Mouse (Mus musculus): Measurements from ENCODE around the gene Ece2.
"Not testable (repeated sequence)": the region's sequence is repeated elsewhere in the genome, so short reads cannot be mapped to it uniquely, and the experiment has no call there.

The Ece2 gene

DNA sequence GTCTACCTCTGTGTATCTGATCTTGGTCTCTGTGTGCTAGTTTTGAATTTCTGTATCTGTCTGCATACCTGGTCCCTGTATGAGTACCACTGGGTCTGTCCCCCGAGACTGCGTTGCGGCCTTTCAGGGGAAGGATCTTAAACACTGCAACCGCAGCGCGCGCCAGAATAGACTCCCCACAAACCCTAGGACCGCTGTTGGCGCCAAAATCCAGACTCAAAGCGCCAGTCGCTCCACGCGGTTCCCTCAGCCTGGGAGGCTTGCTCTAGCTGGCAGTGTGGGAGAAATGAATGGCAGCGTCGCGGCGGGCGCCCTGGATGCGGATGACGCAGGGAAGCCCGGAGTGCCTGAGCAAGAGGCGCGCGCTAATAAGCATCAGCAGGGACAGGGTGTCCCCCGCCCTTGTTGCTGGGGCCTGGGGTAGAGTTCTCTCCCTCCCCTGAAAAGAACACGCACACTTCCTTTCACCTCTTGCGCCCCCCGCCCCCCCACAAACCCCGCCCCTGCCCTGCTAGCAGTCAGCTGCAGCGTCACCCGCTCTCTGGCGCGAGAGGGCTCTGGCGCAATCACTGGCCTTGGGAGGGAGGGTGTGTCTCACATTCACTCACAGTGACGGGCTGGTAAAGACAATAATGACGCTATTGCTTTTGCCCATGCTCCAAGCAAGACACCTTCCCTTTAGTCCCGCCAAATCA lies 7.5 kb upstream of the Ece2 start:
- DNase-seq (ENCODE audit: low spot score in 2 of 2), result peak; percentile 51 to 53

DNA sequence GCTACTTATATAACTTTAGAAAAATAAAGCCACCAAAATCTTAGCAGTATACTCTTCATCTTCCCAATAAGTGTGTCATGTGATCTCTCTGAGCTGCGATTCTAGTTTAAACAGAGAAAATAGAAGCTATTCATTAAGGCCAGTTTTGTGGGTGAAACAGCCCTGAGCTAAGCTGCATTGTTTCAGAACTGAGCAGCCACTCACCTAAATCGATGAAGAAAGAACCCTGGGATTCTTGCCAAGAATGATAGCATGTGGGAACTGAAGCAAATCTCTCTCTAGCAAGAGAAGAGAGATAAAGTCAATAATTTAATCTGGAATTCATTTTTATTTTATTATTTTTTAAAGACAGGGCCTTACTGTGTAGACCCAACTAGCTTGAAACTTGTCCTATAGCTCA lies 6.4 kb upstream of the Ece2 start:
- DNase-seq (ENCODE audit: low spot score in 2 of 2), result no peak

DNA sequence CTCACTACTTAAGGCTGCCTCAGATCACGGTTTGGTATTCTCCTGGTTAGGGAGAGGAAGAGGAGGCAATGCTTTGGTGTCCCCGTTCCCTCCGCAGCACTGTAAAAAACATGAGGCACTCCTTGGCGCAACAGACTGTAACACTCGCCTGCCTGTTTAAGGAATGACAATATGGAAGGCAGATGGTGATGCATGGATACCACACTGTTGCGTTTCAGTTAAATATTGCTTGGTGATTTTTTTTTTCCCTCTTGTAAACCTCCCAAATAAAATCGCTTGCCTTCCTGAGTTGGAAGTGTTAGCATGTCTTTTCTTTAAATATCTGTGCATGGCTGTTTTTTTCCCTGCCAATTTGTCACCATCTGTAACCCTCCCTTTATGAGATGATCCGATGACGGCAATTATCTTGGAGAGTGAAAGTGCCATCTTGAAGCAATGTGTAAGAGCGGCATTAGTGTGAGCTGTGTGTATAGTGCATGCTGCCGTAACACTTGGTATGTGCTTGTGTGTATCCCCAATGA lies 697 bp upstream of the Ece2 start:
- DNase-seq (ENCODE audit: low spot score in 2 of 2), result peak in 1 of 2 experiments; percentile 30

DNA sequence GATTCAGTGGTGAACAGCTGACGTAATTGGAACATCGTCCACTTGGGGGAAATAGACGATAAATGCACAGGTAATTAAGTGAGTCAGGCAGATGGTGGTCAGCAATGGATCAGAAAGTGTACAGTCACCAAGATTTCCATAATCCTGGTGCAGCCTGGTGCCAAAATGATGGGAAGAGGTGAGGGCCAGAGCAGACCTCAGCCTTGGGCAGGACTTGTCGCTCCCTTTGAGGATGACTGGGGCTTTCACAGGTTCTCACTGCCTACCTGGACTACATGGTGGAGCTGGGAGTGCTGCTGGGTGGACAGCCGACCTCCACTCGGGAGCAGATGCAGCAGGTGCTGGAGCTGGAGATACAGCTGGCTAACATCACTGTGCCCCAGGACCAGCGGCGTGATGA lies 7.8 kb downstream of the Ece2 start:
- DNase-seq (ENCODE audit: low spot score in 2 of 2), result no peak

DNA sequence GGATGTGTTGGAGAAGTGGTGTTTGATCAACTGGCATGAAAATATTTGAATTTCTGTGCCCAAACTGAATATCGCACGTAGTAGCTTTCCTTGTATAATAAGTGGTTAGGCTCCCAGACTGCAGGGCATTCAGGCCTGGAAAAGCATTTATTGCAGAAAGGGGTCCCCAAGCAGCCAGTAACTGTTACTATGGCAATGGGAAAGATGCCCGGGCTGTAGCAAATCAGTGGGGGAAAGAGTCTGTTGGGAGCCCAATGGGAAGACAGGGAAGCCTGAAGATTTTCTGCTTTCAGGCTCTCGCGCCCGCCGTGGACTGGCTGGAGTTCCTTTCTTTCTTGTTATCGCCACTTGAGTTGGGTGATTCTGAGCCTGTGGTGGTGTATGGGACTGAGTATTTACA lies 8.7 kb downstream of the Ece2 start:
- peak; percentile 28 to 43 for DNase-seq (ENCODE audit: low spot score in 2 of 2)

DNA sequence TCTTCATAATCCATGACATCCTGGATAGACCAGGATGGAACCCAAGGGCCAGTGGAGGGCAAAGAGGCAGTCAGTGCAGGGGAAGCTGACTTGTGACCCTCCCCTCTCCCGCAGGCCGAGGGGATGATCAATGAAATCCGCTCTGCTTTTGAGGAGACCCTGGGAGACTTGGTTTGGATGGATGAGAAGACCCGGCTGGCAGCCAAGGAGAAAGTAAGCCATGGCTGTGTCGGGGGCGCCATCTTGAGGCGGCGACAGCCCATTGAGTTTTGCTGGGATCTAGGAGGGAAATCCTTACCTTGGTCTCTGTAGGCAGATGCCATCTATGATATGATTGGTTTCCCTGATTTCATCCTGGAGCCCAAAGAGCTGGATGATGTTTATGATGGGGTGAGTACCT lies 12.5 kb downstream of the Ece2 start:
- peak; percentile 46 to 77 for DNase-seq (ENCODE audit: low spot score in 2 of 2)

DNA sequence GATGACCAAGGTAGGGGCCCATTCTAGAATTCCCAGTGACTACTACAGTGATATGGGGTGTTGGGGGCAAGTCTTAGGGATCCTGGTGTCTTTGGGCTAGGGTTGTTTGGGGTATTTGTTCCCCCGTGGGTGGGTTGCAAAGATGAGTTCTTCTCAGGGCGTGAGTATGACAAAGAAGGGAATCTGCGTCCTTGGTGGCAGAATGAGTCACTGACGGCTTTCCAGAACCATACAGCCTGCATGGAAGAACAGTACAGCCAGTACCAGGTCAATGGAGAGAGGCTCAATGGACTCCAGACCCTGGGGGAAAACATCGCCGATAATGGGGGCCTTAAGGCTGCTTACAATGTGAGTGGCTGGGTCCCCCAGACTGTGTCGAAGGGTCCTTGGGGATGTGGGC lies 14.3 kb downstream of the Ece2 start:
- no peak for DNase-seq (ENCODE audit: low spot score in 2 of 2)

DNA sequence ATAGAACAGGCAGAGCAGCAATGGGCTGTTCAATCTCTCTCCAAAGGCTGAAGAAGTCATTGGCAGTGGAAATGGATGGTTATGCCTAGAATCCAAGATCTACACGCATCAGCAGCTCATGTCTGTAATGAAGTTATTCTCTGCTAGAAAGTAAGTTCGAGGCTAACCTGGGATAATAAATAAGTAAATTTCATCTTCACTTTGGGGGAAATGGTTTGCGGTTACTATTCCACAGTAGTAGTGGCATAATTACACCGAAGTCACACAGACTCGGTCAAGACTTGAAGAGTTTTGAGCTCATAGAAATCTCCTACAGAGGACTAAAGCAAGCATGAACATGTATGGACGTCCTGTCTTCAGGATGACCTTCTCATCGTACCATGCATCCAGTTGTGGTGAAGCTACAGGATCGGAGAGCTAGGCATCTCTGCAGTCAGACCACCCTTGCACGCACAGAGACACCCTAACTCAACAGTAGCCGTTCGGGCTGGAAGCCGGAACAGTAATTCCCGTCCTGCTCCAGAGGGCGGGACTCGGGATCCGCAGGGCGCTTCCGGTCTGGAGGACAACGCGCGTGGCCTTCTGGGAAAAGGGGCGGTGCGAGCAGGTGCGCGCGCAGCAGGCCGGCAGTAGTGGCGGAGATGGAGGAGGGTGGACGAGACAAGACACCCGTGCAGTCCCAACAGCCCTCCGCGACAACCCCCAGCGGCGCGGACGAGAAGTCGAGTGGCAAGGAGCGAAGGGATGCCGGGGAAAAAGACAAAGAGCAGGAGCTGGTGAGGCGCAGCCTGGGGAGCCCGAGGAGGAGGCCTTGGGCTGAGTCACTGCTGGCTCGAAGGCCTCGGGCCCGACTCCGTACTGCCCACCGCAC lies 21.7 kb downstream of the Ece2 start, which contains the start of gene Psmd2:
Gene Psmd2 (plus strand): TSS at position 577 of the 871 bp plus-strand sequence.
- peak; percentile 90 to 96 for DNase-seq (ENCODE audit: low spot score in 2 of 2)

DNA sequence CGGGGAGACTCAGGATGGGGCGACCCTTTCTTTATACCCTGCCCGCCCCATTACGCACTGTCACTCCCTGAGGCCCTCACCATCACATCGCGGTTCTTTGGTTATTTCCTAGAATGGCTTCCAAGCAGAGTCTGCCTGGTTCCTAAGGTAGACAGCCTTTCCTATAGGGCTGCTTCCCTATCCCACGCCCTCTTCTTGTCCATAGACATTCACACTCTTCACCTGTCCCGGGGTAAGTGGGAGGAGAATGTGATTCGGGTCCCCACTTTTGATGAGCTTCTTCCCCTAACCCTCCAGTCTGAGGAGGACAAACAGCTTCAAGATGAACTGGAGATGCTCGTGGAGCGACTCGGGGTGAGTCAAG lies 22.3 kb downstream of the Ece2 start:
- DNase-seq (ENCODE audit: low spot score in 2 of 2), result no peak

DNA sequence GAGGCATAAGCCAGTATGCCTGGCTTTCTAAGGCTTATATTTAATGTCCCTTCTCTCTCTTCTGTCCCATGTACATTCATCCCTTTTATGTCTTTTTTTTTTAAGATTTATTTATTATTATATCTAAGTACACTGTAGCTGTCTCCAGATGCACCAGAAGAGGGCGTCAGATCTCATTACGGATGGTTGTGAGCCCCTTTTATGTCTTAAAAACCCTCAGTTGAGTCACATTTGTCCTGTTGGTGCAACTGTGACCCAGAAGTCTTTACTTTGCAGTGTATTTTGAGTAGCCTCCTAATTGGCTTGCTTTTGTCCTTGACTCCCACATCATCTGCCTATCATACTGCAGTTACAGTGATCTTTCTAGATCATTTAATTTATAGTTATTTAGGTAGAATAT lies 23.7 kb downstream of the Ece2 start:
- DNase-seq (ENCODE audit: low spot score in 2 of 2), result no peak

DNA sequence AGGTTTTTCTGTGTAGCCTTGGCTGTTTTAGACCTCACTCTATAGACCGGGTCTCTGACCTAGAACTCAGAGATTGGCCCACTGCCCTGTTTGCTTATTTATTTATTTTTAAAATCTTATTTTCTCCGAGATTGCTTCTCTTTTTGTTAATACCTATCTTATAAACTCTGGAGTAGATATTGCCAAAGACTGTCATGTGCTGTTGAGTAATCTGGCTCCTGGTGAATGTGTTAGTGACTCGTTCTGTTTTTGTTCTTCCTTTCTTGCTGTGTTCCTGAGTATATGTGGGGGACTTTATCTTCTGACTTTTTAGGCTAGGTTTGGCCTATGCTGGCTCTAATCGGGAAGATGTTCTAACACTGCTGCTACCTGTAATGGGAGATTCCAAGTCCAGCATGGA lies 28.0 kb downstream of the Ece2 start:
- DNase-seq (ENCODE audit: low spot score in 2 of 2), result no peak

DNA sequence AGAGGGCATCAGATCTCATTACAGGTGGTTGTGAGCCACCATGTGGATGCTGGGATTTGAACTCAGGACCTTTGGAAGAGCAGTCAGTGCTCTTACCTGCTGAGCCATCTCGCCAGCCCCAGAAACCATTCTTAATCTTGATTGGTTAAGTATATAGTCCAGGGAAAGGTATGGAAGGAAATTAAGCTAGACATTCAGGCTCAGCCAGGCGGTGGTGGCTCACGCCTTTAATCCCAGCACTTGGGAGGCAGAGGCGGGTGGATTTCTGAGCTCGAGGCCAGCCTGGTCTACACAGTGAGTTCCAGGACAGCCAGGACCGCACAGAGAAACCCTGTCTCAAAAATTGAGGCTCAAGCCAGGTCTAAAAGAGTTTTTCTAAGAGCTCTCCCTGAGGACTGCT lies 38.4 kb downstream of the Ece2 start, which contains the start of gene Eif4g1:
Gene Eif4g1 (plus strand): TSS at position 301 of the 400 bp plus-strand sequence.
- not testable (repeated sequence) for DNase-seq (ENCODE audit: low spot score in 2 of 2)

DNA sequence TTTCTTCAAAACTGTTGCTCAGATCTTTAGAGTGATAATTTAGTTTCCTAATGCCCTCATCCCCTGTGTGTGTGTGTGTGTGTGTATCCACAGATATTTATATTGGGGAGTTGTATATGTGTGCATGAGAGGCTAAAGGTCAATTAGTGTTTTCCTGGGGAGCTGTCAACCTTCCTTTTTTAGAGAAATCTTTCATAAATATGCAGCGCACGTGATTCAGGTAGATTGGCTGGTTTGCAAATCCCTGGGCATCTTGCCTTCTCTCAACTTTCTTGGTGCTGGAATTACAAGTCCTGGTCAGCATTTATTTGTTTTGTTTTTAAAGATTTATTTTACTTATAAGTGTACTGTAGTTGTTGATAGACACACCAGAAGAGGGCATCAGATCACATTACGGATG lies 40.7 kb downstream of the Ece2 start:
- DNase-seq (ENCODE audit: low spot score in 2 of 2), result no peak

DNA sequence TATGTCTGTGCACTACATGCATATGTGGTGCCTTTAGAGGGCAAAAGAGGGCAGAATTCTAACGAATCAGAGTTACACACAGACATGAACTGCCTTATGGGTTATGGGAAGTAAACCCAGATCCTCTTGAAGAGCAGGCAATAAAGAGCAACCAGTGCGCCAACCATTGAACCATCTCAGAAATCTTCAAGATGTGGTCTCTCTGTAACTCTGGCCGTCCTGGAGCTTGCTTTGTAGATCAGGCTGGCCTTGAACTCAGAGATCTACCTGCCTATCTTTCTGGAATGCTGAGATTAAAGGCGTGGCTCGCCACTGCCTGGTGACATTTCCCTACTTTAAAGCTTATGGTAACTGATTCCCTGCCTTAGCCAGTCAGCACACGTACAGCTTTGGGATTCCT lies 42.3 kb downstream of the Ece2 start:
- DNase-seq (ENCODE audit: low spot score in 2 of 2), result no peak

DNA sequence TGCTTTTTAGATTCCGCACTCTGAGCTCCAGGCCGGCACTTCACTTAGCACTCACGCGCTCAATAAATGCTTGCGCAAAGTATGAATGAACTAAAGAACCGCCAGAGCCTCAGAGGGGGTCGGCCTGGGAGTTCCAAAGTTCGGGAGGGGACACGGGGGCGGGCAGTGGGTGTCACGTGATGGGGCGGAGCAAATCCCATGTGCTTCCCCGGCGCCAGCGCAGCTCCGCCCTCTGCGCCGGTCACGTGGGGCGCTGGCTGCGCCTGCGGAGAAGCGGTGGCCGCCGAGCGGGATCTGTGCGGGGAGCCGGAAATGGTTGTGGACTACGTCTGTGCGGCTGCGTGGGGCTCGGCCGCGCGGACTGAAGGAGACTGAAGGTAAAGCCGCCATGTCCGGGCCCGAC lies 42.9 kb downstream of the Ece2 start:
- peak; percentile 94 for DNase-seq (ENCODE audit: low spot score in 2 of 2)

DNA sequence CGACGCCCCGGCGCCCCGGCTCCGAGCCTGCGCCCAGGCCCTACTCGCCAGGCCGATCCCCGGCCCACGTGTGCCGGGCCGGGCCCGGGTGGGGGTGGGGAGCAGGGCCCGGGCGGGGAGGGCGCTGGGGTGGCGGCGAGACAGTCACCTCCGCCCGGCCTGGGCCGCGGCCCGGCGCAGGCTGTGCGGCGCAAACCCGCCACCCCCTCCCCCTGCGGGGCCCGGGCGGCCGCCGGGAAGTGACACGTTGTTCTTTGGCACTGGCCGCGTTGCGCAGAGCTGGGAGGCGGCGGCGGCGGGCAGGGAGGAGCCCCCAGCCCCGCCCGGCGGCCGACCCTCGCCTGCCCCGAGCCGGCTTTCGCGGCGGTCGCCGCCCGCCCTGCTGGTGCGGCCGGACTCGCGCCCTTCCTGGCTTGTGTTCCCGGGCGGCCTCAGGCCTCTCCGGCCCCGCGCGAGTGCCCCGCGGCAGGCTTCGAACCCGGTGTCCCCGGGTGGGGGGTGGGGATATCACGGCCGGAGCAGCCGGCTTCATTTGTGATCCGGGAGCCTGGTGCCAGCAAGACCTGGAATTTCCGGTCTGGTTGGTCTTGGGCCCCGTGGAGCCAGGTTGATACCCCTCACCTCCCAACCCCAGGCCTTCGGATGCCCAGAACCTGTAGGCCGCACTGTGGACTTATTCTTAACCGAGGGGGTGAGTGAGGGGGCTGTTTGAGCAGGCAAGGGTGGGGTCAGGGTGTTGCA lies 43.5 kb downstream of the Ece2 start:
- DNase-seq (ENCODE audit: low spot score in 2 of 2), result peak; percentile 20 to 25

DNA sequence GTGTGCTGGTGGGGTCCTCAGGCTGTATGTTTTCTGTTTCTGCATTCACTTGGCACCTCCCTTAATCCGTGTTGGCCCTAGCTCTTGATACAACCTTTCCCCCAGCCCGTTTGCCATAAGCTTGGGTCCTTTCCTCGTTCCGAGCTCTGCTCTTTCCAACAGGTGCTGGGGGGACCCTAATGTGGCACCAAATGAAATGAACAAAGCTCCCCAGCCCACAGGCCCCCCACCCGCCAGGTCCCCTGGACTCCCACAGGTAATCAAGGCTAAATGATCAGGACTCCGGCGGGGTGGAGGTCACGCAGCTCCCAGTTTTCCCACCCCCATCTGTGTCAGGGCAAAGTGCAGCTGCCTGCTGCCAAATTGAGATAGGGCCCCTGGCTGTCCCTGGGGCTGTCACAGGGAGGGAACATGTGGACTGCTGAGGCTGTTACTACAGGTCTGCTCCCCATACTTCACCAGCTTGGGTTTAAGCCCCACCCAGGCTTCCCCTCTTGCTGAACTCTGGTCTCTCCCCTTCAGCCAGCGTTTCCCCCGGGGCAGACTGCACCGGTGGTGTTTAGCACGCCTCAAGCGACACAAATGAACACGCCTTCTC lies 44.2 kb downstream of the Ece2 start:
- DNase-seq (ENCODE audit: low spot score in 2 of 2), result no peak

DNA sequence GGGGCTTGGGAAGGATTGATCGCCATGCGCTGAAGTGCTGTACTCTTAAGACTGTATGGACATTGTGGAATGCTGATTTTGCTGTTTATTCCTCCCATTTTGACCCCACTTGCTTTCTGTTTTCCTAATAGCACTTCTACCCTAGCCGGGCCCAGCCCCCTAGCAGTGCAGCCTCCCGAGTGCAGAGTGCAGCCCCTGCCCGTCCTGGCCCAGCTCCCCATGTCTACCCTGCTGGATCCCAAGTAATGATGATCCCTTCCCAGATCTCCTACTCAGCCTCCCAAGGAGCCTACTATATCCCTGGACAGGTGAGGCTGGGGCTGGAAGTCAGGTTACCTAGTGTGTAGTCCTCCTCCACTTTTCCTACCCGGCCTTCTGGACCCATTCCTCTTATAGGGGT lies 45.6 kb downstream of the Ece2 start:
- DNase-seq (ENCODE audit: low spot score in 2 of 2), result no peak

DNA sequence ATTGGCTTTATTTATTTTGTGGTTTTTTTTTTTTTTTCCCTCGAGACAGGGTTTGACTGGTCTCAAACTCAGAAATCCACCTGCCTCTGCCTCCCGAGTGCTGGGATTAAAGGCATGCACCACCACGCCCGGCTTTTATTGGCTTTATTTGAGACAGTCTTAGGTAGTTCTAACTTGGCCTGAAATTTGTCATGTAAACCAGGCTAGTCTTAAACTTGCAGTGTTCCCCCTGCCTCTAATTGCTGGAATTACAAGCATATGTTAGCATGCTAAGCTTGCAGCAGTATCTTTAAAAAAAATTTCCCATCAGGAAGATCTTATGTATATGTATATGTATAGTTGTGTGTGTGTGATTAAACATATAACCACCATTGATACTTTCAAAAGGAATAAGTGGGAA lies 47.1 kb downstream of the Ece2 start:
- DNase-seq (ENCODE audit: low spot score in 2 of 2), result no peak

DNA sequence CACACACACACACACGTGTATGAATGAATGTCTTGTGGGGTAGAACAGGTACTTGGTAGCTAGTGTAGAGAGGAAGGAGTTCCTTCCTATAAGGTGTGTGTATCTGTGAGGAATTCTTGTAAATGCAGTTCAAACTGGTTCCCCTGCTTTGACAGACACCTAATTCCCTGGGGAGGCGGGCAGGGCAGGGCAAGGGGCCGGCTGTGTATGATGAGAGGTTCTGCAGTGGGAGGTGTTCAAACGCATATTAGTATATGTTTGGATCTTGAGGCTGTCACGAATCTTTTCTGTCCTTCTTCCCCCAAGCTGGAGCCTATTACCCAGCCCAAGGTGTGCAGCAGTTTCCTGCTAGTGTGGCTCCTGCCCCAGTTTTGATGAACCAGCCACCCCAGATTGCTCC lies 47.8 kb downstream of the Ece2 start:
- no peak for DNase-seq (ENCODE audit: low spot score in 2 of 2)

DNA sequence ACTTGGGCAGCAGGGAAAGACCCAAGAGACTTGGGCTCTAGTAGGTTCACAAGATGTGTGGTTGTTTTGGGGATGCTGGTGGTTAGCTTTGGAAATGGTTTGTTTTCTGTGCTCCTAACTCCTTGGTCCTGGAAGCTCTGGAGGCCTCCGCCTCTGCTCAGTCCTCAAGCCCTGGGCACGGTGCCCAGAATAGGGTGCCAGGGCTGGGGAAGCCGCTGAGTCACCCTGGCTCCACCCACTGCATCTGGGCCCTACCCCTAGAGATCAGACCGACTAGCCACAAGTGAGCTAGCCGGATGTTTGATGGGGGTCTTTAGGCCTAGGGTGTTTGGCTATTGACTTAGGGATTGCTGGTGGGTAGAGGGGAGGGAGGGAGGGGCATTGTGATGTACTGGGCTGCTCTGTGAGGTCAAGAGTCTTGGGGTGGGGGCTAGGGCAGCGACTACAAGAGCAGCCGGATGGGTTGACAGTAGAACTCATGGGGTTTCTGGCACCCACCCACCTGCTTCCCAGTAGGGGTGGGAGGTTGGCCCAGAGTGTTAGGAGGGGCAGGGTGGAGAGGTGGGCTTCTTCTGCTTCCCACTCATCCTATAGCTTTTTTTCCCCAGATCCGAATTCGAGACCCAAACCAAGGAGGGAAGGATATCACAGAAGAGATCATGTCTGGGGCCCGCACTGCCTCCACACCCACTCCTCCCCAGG lies 48.5 kb downstream of the Ece2 start:
- DNase-seq (ENCODE audit: low spot score in 2 of 2), result peak; percentile 39 to 41
